In the genomic region with DNA sequence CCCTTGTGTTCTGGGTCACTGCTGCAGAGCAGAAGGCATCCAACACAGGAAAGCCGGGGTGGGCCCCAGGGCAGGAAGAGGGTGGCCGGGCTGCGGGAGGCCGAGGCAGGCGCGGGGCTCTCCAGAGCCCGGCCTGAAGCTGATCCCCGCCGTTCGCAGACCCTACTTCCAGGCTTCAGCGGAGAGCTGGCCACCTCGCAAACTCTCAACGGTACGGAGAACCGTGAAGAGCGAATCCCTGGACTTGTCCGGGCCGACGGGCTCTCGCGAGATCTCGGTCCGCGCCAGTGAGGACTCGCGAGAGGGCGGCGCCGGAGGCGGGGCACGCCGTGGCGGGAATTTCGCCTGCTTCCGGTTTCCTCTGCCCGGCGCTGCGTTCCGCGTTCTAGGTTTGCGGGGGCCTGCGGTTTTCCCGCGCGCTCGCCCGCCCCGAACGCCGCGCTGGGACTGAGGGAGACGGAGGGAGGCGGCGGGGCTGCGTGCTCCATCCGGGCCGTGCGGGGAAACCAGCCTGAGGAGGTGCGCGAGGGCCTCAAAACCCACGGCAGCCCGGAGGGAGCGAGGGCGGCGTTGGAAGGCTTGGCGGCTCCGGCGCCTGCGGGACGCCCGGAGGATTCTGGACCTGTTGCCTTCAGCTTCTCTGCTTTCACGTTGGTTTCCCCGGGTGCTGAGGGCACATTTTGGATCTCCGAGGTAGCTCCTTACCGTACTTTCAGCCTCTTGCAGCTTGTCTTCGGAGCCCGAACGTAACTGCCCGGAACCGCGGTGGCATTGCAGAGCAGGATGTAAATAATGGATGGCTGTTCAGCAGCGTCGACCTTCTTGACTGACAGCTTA, we compare ENCODE assay signal across 8 mouse cellular contexts. TPM values are rescaled to one million over a fixed set of nuclear protein-coding genes. Genes with fewer than 3 reads are reported as not detected.
DNase-seq lines count a peak whose midpoint lies in the region; ATAC-seq and TF ChIP-seq lines count a peak whose summit lies in the region.

A gene (plus strand): TSS at position 336 of the 837 bp plus-strand sequence.

- H3ac ChIP-seq in C2C12 (ENCODE audit: control insufficient read depth, insufficient read length, low read depth): peak within 1 kb of the TSS; percentile 95
- peak within 1 kb of the TSS; percentile 11 for H3ac ChIP-seq in myocyte (ENCODE audit: control insufficient read depth, insufficient read length)

- peak within 1 kb of the TSS; percentile 90 for H3K9ac ChIP-seq in heart, embryonic 11.5 days (ENCODE audit: low read depth, low read length)
- peak within 1 kb of the TSS; percentile 94 for H3K9ac ChIP-seq in kidney, embryonic 16.5 days (replicated peaks; ENCODE audit: low read length)
- peak within 1 kb of the TSS; percentile 75 for H3K9ac ChIP-seq in liver, adult 2 months (ENCODE audit: low read depth, low read length)

- H3K4me3 ChIP-seq in C2C12 (ENCODE audit: insufficient read depth, poor library complexity, severe bottlenecking) (peak within 1 kb of the TSS; percentile 61), myocyte (peak within 1 kb of the TSS; percentile 57)
- H3K4me3 ChIP-seq in erythroblast, embryonic 14.5 days (replicated peaks): peak within 1 kb of the TSS; percentile 74
- H3K4me3 ChIP-seq in heart, embryonic 11.5 days (ENCODE audit: low read depth, low read length): peak within 1 kb of the TSS; percentile 91
- peak within 1 kb of the TSS; percentile 90 for H3K4me3 ChIP-seq in kidney, embryonic 16.5 days (ENCODE audit: low read length)
- peak within 1 kb of the TSS; percentile 74 for H3K4me3 ChIP-seq in liver, adult 2 months (ENCODE audit: insufficient read depth, low read depth, low read length)

- peaks cover 40% of the 10 kb centered on the region for H3K79me3 ChIP-seq in C2C12 (ENCODE audit: low read depth)

- peak; percentile 98 for DNase-seq in brain, embryonic 14.5 days (ENCODE audit: low read depth)
- peak; percentile 74 for DNase-seq in liver, adult 2 months (ENCODE audit: extremely low read depth, low read depth, low spot score)
- peak; percentile 93 for DNase-seq in splenic B cell, adult 2 months (ENCODE audit: low read depth, low spot score)

- TF ChIP-seq POLR2A in brain, embryonic 14.5 days (IDR thresholded peaks at IDR 0.05; ENCODE audit: borderline replicate concordance, extremely low read depth, insufficient read depth, insufficient read length, poor library complexity, severe bottlenecking): peak; percentile 65; the same call in 1 of the 2 replicates
- TF ChIP-seq POLR2A in liver, adult 2 months (IDR thresholded peaks at IDR 0.05; ENCODE audit: extremely low read depth, insufficient read depth, low read length): no peak
- peak; percentile 92 for TF ChIP-seq POLR2A in myocyte (IDR thresholded peaks at IDR 0.05; ENCODE audit: insufficient read length, low read depth)

- H3K79me2 ChIP-seq in C2C12 (ENCODE audit: control insufficient read depth, insufficient read depth) (peaks cover 46% of the 10 kb centered on the region), myocyte (ENCODE audit: control insufficient read depth, insufficient read depth) (peaks cover 27% of the 10 kb centered on the region)
- H3K79me2 ChIP-seq in liver, adult 2 months (ENCODE audit: control insufficient read depth, insufficient read depth, low read length): no peaks in the 10 kb centered on the region

- TF ChIP-seq CTCF in C2C12 (IDR thresholded peaks at IDR 0.05; ENCODE audit: control insufficient read depth, insufficient read depth, insufficient read length): no peak
- TF ChIP-seq CTCF in brain, embryonic 14.5 days (IDR thresholded peaks at IDR 0.05; ENCODE audit: borderline replicate concordance, extremely low read depth, insufficient read depth, insufficient read length): no peak
- TF ChIP-seq CTCF in liver, adult 2 months (IDR thresholded peaks at IDR 0.05; ENCODE audit: low read depth, low read length): no peak

- H3K9me3 ChIP-seq in erythroblast, embryonic 14.5 days (ENCODE audit: control insufficient read depth, low read length): no peaks in the 10 kb centered on the region
- no peaks in the 10 kb centered on the region for H3K9me3 ChIP-seq in heart, embryonic 11.5 days (replicated peaks; ENCODE audit: control insufficient read depth, low read length)
- H3K9me3 ChIP-seq in kidney, embryonic 16.5 days (ENCODE audit: low read length): 0 out of 2 replicates have a peak, but pooled peaks cover 2% of the 10 kb centered on the region

- no peaks in the 10 kb centered on the region for H3K27me3 ChIP-seq in C2C12 (ENCODE audit: control insufficient read depth, insufficient read depth, insufficient read length)
- H3K27me3 ChIP-seq in erythroblast, embryonic 14.5 days (ENCODE audit: control insufficient read depth): no peaks in the 10 kb centered on the region
- H3K27me3 ChIP-seq in heart, embryonic 11.5 days (ENCODE audit: control insufficient read depth, insufficient read depth, low read length): no peaks in the 10 kb centered on the region
- no peaks in the 10 kb centered on the region for H3K27me3 ChIP-seq in kidney, embryonic 16.5 days (ENCODE audit: insufficient read depth, low read length)
- no peaks in the 10 kb centered on the region for H3K27me3 ChIP-seq in liver, adult 2 months (ENCODE audit: control insufficient read depth, insufficient read depth, low read length)
- H3K27me3 ChIP-seq in myocyte (ENCODE audit: control insufficient read depth, insufficient read depth, insufficient read length): no peaks in the 10 kb centered on the region
- H3K27me3 ChIP-seq in splenic B cell, adult 2 months (ENCODE audit: control insufficient read depth, insufficient read depth, low read length, poor library complexity, severe bottlenecking): no peaks in the 10 kb centered on the region

- peaks cover 23% of the 10 kb centered on the region for H3K4me1 ChIP-seq in erythroblast, embryonic 14.5 days (ENCODE audit: control insufficient read depth)
- 0 out of 2 replicates have a peak, but pooled peaks cover 3% of the 10 kb centered on the region for H3K4me1 ChIP-seq in heart, embryonic 11.5 days (ENCODE audit: control insufficient read depth, insufficient read depth, low read length)
- H3K4me1 ChIP-seq in kidney, embryonic 16.5 days (ENCODE audit: insufficient read depth, low read length): peaks cover 8% of the 10 kb centered on the region; the same call in 1 of the 2 replicates
- H3K4me1 ChIP-seq in liver, adult 2 months (ENCODE audit: control insufficient read depth, insufficient read depth, low read length): no peaks in the 10 kb centered on the region; the same call in 1 of the 2 replicates

- peak; percentile 98 for ATAC-seq in heart, embryonic 11.5 days (replicated peaks; ENCODE audit: insufficient number of reproducible peaks, low FRiP score, low TSS enrichment)
- peak; percentile 99 for ATAC-seq in kidney, embryonic 16.5 days (ENCODE audit: low FRiP score, low TSS enrichment)

- under 1% methylated on average over 78 of the region's 83 CpGs for WGBS in heart, embryonic 11.5 days (ENCODE audit: insufficient replicate concordance)
- WGBS in kidney, embryonic 16.5 days: 0% methylated on average over 81 of the region's 83 CpGs
- under 1% methylated on average over 83 of the region's 83 CpGs for WGBS in liver, adult 2 months

- H3K36me3 ChIP-seq in C2C12 (ENCODE audit: control insufficient read depth, insufficient read depth) (peaks cover 21% of the 10 kb centered on the region), myocyte (ENCODE audit: control insufficient read depth, insufficient read depth) (no peaks in the 10 kb centered on the region)
- peaks cover 32% of the 10 kb centered on the region for H3K36me3 ChIP-seq in erythroblast, embryonic 14.5 days (ENCODE audit: control insufficient read depth)
- H3K36me3 ChIP-seq in heart, embryonic 11.5 days (ENCODE audit: control insufficient read depth, insufficient read depth, low read length): no peaks in the 10 kb centered on the region; the same call in 1 of the 2 replicates
- H3K36me3 ChIP-seq in kidney, embryonic 16.5 days (ENCODE audit: insufficient read depth, low read length): 0 out of 2 replicates have a peak, but pooled peaks cover 3% of the 10 kb centered on the region
- no peaks in the 10 kb centered on the region for H3K36me3 ChIP-seq in liver, adult 2 months (ENCODE audit: control insufficient read depth, insufficient read depth, low read length)
- no peaks in the 10 kb centered on the region for H3K36me3 ChIP-seq in splenic B cell, adult 2 months (ENCODE audit: control insufficient read depth, insufficient read depth, low read length, poor library complexity, severe bottlenecking)

- peak within 1 kb of the TSS; percentile 90 for H3K27ac ChIP-seq in heart, embryonic 11.5 days (ENCODE audit: low read depth, low read length)
- H3K27ac ChIP-seq in kidney, embryonic 16.5 days (ENCODE audit: low read length): peak within 1 kb of the TSS; percentile 98
- peak within 1 kb of the TSS; percentile 45; the same call in 1 of the 2 replicates for H3K27ac ChIP-seq in liver, adult 2 months (replicated peaks; ENCODE audit: insufficient read depth, low read depth, low read length)

- H3K4me2 ChIP-seq in heart, embryonic 11.5 days: peak within 1 kb of the TSS; percentile 80
- H3K4me2 ChIP-seq in kidney, embryonic 16.5 days (replicated peaks; ENCODE audit: low read depth, low read length): peak within 1 kb of the TSS; percentile 59
- H3K4me2 ChIP-seq in myocyte (ENCODE audit: low read depth): peak within 1 kb of the TSS; percentile 82

TF ChIP-seq in C2C12, 6 proteins besides CTCF, POLR2A, EP300 and RAD21 (continues in another document):
- TF ChIP-seq MYOG (IDR thresholded peaks at IDR 0.05; ENCODE audit: control insufficient read depth, extremely low read depth, insufficient read length) (no peak), USF1 (IDR thresholded peaks at IDR 0.05; ENCODE audit: low read depth) (no peak), FOSL1 (IDR thresholded peaks at IDR 0.05; ENCODE audit: insufficient read depth, low read length, poor library complexity, severe bottlenecking) (no peak), CEBPB (IDR thresholded peaks at IDR 0.05; ENCODE audit: low read depth) (no peak)

TF ChIP-seq in myocyte, 11 proteins besides CTCF, POLR2A, EP300 and RAD21 (continues in another document):
- TF ChIP-seq SRF (IDR thresholded peaks at IDR 0.05; ENCODE audit: control insufficient read depth, insufficient read length, low read depth): no peak
- peak; percentile 59 for TF ChIP-seq POLR2AphosphoS2 (IDR thresholded peaks at IDR 0.05; ENCODE audit: insufficient read length, low read depth)
- TF ChIP-seq E2F4 (IDR thresholded peaks at IDR 0.05; ENCODE audit: insufficient read depth): peak; percentile 99
- TF ChIP-seq MYOD1 (IDR thresholded peaks at IDR 0.05; ENCODE audit: control insufficient read depth in 1 of 3, insufficient read length in 2 of 3, low read depth in 2 of 3): no peak

RNA-seq across cellular contexts. Expression of the gene that starts here (rescaled TPM):
- 14.8 TPM for polyA plus RNA-seq in C2C12 (2012; fragmentation: generic; extraction: Trizol)
- 11.8 and 21.5 TPM in 2 replicates for polyA plus RNA-seq in brain, embryonic 14.5 days (2012; rRNA removed)
- polyA plus RNA-seq in erythroblast, embryonic 14.5 days (2012): 3.9 and 4.3 TPM in 2 replicates
- 25.7 and 29.8 TPM in 2 replicates for polyA plus RNA-seq in heart, embryonic 11.5 days (2014; fragmentation: Nextera tagmentation; extraction: Ambion mirVana)
- 25.6 and 25.9 TPM in 2 replicates for polyA plus RNA-seq in kidney, embryonic 16.5 days (2015; fragmentation: Nextera tagmentation; extraction: Ambion mirVana)
- total RNA-seq in liver, adult 2 months (2014; rRNA removed): 2.8 and 4.2 TPM in 2 replicates
- polyA plus RNA-seq in liver, adult 2 months (2012; rRNA removed): 0.89 and 0.92 TPM in 2 replicates
- polyA plus RNA-seq in myocyte (2012; fragmentation: generic; extraction: Trizol): 3.9 TPM

Comparison
In these comparisons a context has a peak if more than half of its experiments do, and no peak if none do; other contexts are left out.
1. Peak in every context shown above with its lines: DNase-seq, ATAC-seq, H3K4me3 ChIP-seq and H3K27ac ChIP-seq.
2. H3K27ac ChIP-seq: peak in every context shown above with its lines; median percentile 98 in kidney, embryonic 16.5 days; 90 in heart, embryonic 11.5 days; 45 in liver, adult 2 months.